Mouse (Mus musculus) lung, adult 18-20 months (tissue): ENCODE data around the gene Mfsd4b1.

ENCODE experiments used
- DNase-seq, 2 experiments: peaks; one replicate each; pipeline ENCODE4 v3.0.0; 2022; ENCODE audit warnings: mixed read lengths in 2 of 2

The Mfsd4b1 gene

DNA sequence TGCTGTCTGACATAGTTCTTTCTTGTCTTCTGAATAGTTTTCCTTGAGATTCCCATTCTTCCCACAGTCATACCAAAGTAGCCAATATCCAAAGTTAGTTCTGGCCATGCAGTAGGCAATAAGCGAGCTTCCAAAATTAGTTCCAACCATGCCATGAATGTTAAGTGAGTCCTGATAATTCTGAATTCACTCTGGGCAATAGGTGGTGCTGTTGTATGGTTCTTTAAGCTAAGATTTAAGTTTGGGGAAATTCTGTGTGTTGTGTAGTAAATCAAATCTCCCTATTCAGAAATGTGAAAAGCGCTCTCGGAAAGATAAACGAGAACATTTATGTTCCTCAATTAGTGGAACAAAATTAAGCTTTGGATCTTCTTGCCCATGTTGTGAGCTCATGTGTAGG lies 66.8 kb downstream of the Mfsd4b1 start:
- DNase-seq = no peak

DNA sequence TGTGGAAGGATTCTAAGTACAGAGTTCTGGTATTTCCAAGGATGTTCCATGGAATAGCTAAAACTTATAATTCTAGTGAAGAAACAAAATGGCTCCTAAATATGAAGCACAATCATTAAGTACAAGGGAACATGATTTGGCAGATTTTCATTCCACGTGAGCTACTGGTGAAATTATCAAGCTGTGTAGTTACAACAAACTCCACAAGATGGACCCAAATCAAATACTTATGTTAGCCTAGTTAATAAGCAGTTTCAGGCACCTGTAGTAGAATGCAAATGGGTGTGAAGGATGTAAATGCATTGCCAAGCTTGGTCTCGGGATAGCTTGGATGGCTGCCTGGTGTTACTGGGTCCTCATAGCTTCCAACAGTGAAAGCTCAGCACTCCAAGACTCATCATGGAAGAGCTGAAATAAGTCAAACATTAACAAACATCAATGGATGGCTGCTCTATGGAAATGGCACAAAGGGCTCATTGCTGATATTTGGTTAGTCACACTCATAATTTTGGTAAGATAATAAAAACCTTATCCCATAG lies 68.7 kb downstream of the Mfsd4b1 start:
- no peak for DNase-seq

DNA sequence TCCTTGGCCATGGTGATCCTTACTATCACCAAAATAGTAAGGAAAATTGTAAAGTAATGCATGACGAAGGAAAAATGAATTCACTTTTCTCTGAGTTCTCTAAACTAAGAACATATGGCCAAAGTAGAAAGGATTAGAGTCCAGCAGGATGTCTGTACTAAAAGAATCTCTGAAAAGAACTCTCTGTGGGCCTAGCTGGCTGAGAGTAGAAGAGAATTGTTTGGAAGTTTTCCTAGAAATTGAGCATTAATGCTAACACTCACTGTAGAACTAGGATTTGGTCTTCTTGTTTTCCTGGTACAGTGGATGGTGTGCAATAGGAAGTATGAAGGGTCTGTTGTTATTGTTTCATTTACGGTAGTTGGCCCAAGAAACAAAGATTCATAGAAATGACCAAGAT lies 69.9 kb downstream of the Mfsd4b1 start:
- DNase-seq = no peak
